Mouse (Mus musculus): Measurements from ENCODE around the gene Slc31a2. TPM values are rescaled to one million over a fixed set of nuclear protein-coding genes. Genes with fewer than 3 reads are reported as not detected.

The Slc31a2 gene
- total and polyA plus RNA-seq, 3 experiments: 0.08 to 0.25 TPM; not detected in 1

GRCm38 (mm10) chr4:62289226-62289625 is 26.9 kb downstream of the Slc31a2 start:
- no peak for DNase-seq (ENCODE audit: low read depth, low spot score)
- Histone ChIP-seq H3K4me3 (ENCODE audit: control insufficient read depth in 1 of 2, insufficient read depth in 1 of 2, low read depth in 2 of 2, low read length in 2 of 2) (no peak overlapping the region), H3K27ac (ENCODE audit: control insufficient read depth, low read depth, low read length) (no peak overlapping the region), H3K36me3 (ENCODE audit: control insufficient read depth in 1 of 2, insufficient read depth in 2 of 2, low read length in 2 of 2) (no peaks in the 10 kb centered on the region), H3K9ac (ENCODE audit: control insufficient read depth, low read depth, low read length, poor library complexity, severe bottlenecking) (no peak overlapping the region), H3K27me3 (ENCODE audit: control insufficient read depth in 1 of 2, insufficient read depth in 2 of 2, low read length in 2 of 2) (no peaks in the 10 kb centered on the region; a peak in 1 of 4 replicates), H3K4me1 (ENCODE audit: control insufficient read depth in 1 of 2, insufficient read depth in 2 of 2, low read length in 2 of 2) (no peaks in the 10 kb centered on the region), H3K79me2 (ENCODE audit: control insufficient read depth, insufficient read depth, low read length, poor library complexity) (no peaks in the 10 kb centered on the region), H3K9me3 (replicated peaks; ENCODE audit: insufficient read depth, low read length) (no peaks in the 10 kb centered on the region)
- TF ChIP-seq USF1 (IDR thresholded peaks at IDR 0.05; ENCODE audit: low read depth, low read length) (no peak), MYB (IDR thresholded peaks at IDR 0.05; ENCODE audit: low read depth, low read length) (no peak), GATA1 (IDR thresholded peaks at IDR 0.05; ENCODE audit: low read depth, low read length) (no peak), USF2 (IDR thresholded peaks at IDR 0.05; ENCODE audit: borderline replicate concordance in 1 of 2, insufficient read depth in 1 of 2, low read depth in 1 of 2, low read length in 2 of 2) (no peak), POLR2A (IDR thresholded peaks at IDR 0.05; ENCODE audit: control insufficient read depth in 1 of 2, insufficient read depth in 1 of 2, low read depth in 1 of 2, low read length in 2 of 2, poor library complexity in 1 of 2) (no peak), MAX (IDR thresholded peaks at IDR 0.05; ENCODE audit: low read length) (no peak), CHD1 (IDR thresholded peaks at IDR 0.05; ENCODE audit: low read depth, low read length) (no peak), SMC3 (IDR thresholded peaks at IDR 0.05; ENCODE audit: low read depth, low read length) (no peak), ZMIZ1 (IDR thresholded peaks at IDR 0.05; ENCODE audit: low read depth, low read length) (no peak), MAFK (IDR thresholded peaks at IDR 0.05; ENCODE audit: borderline replicate concordance, low read depth, low read length) (no peak), ELF1 (IDR thresholded peaks at IDR 0.05; ENCODE audit: low read depth, low read length) (no peak)

- TF ChIP-seq MXI1 (IDR thresholded peaks at IDR 0.05; ENCODE audit: low read depth, low read length): no peak
- Histone ChIP-seq H3K36me3 (ENCODE audit: control insufficient read depth in 1 of 2, insufficient read depth in 2 of 2, low read length in 2 of 2) (no peaks in the 10 kb centered on the region), H3K27ac (ENCODE audit: control insufficient read depth, low read depth, low read length) (no peak overlapping the region), H3K9ac (ENCODE audit: control insufficient read depth, low read depth, low read length, poor library complexity, severe bottlenecking) (no peak overlapping the region), H3K4me1 (ENCODE audit: control insufficient read depth in 1 of 2, insufficient read depth in 2 of 2, low read length in 2 of 2) (no peaks in the 10 kb centered on the region), H3K27me3 (ENCODE audit: control insufficient read depth in 1 of 2, insufficient read depth in 2 of 2, low read length in 2 of 2) (no peaks in the 10 kb centered on the region; a peak in 1 of 4 replicates), H3K4me3 (ENCODE audit: control insufficient read depth in 1 of 2, insufficient read depth in 1 of 2, low read depth in 2 of 2, low read length in 2 of 2) (no peak overlapping the region), H3K79me2 (ENCODE audit: control insufficient read depth, insufficient read depth, low read length, poor library complexity) (no peaks in the 10 kb centered on the region), H3K9me3 (replicated peaks; ENCODE audit: insufficient read depth, low read length) (no peaks in the 10 kb centered on the region)
- DNase-seq (ENCODE audit: low read depth, low spot score): no peak
Measured at GRCm38 (mm10) chr4:62290816-62291505, 28.6 kb downstream of the Slc31a2 start.

GRCm38 (mm10) chr4:62292461-62293180 is 30.3 kb downstream of the Slc31a2 start:
- Histone ChIP-seq H3K36me3 (ENCODE audit: control insufficient read depth in 1 of 2, insufficient read depth in 2 of 2, low read length in 2 of 2) (no peaks in the 10 kb centered on the region), H3K9me3 (replicated peaks; ENCODE audit: insufficient read depth, low read length) (no peaks in the 10 kb centered on the region), H3K9ac (ENCODE audit: control insufficient read depth, low read depth, low read length, poor library complexity, severe bottlenecking) (no peak overlapping the region), H3K27me3 (ENCODE audit: control insufficient read depth in 1 of 2, insufficient read depth in 2 of 2, low read length in 2 of 2) (no peaks in the 10 kb centered on the region; a peak in 1 of 4 replicates), H3K4me3 (ENCODE audit: control insufficient read depth in 1 of 2, insufficient read depth in 1 of 2, low read depth in 2 of 2, low read length in 2 of 2) (no peak overlapping the region), H3K79me2 (ENCODE audit: control insufficient read depth, insufficient read depth, low read length, poor library complexity) (no peaks in the 10 kb centered on the region), H3K27ac (ENCODE audit: control insufficient read depth, low read depth, low read length) (no peak overlapping the region), H3K4me1 (ENCODE audit: control insufficient read depth in 1 of 2, insufficient read depth in 2 of 2, low read length in 2 of 2) (no peaks in the 10 kb centered on the region)
- no peak for DNase-seq (ENCODE audit: low read depth, low spot score)
- TF ChIP-seq NELFE (IDR thresholded peaks at IDR 0.05; ENCODE audit: low read depth, low read length) (no peak), ETS1 (IDR thresholded peaks at IDR 0.05; ENCODE audit: low read depth, low read length) (no peak), MEF2A (IDR thresholded peaks at IDR 0.05; ENCODE audit: extremely low read depth, insufficient replicate concordance, low read depth, low read length, poor library complexity, severe bottlenecking) (no peak), SMC3 (IDR thresholded peaks at IDR 0.05; ENCODE audit: low read depth, low read length) (no peak), UBTF (IDR thresholded peaks at IDR 0.05; ENCODE audit: borderline replicate concordance, insufficient read depth, low read depth, low read length) (no peak), RCOR1 (IDR thresholded peaks at IDR 0.05; ENCODE audit: low read depth, low read length) (no peak), TCF12 (IDR thresholded peaks at IDR 0.05; ENCODE audit: low read depth, low read length) (no peak), ZMIZ1 (IDR thresholded peaks at IDR 0.05; ENCODE audit: low read depth, low read length) (no peak), SIN3A (IDR thresholded peaks at IDR 0.05; ENCODE audit: low read length) (no peak), MYB (IDR thresholded peaks at IDR 0.05; ENCODE audit: low read depth, low read length) (no peak), POLR2A (IDR thresholded peaks at IDR 0.05; ENCODE audit: control insufficient read depth in 1 of 2, insufficient read depth in 1 of 2, low read depth in 1 of 2, low read length in 2 of 2, poor library complexity in 1 of 2) (no peak), GABPA (IDR thresholded peaks at IDR 0.05; ENCODE audit: low read depth, low read length) (no peak), MAFK (IDR thresholded peaks at IDR 0.05; ENCODE audit: borderline replicate concordance, low read depth, low read length) (no peak), EP300 (IDR thresholded peaks at IDR 0.05; ENCODE audit: low read depth in 1 of 2, low read length in 2 of 2) (no peak), TAL1 (IDR thresholded peaks at IDR 0.05; ENCODE audit: low read length) (no peak), POLR2AphosphoS2 (IDR thresholded peaks at IDR 0.05; ENCODE audit: low read length) (no peak)
